Mouse (Mus musculus): Measurements from ENCODE around the gene Gm49378. TPM values are rescaled to one million over a fixed set of nuclear protein-coding genes. Genes with fewer than 3 reads are reported as not detected.

Gm49378 gene
- polyA plus RNA-seq, 1 experiment from 2014 or later, result 2.4 TPM

DNA sequence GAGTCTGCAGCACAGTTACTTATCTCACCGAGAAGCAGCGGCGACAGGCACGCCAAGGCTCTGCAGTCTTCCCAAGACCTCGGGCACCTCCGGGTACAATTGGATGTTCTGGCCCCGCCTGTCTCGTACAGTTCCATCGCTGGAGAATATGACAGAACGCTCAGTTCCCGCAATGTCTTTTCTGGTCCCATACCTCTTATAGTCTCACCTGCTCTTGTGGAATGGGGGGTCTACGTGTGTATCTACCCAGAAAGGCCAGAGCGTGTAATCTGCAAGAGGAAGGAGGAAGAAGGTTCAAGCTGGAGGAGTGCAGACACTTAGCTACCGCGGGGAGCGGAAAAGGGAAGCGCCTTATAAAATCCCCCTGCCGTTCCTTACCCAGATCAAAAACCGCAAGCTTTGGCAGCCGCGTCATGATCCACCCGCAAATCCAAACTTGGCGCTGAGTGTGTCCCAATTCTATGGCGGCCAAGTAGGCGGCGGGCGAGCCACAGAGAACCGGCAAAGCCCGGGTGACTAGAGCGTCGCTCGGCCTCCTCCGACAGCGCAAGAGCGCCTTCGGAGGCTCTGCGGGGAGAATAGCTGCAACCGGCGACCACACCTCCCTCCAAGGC lies 22.4 kb upstream of the Gm49378 start, which contains the start of gene Mdp1:
Gene Mdp1, minus strand, starts transcription at position 549 of the 614 bp plus-strand sequence.
- ATAC-seq, result peak; percentile 96
- Histone ChIP-seq H3K4me2 (ENCODE audit: low read length) (peak within 1 kb of the TSS; percentile 67), H3K9ac (ENCODE audit: low read depth, low read length) (peak within 1 kb of the TSS; percentile 64), H3K27me3 (ENCODE audit: control insufficient read depth, insufficient read depth, low read depth, low read length) (no peaks in the 10 kb centered on the region), H3K36me3 (ENCODE audit: control insufficient read depth, insufficient read depth, low read length) (peaks cover 14% of the 10 kb centered on the region), H3K4me3 (ENCODE audit: low read depth, low read length) (peak within 1 kb of the TSS; percentile 52), H3K27ac (ENCODE audit: low read length) (peak within 1 kb of the TSS; percentile 60), H3K9me3 (replicated peaks; ENCODE audit: control insufficient read depth, low read length, poor library complexity, severe bottlenecking) (no peaks in the 10 kb centered on the region), H3K4me1 (ENCODE audit: control insufficient read depth, insufficient read depth, low read length) (peaks cover 10% of the 10 kb centered on the region)
- WGBS, result under 1% methylated on average over 38 of the region's 39 CpGs

- WGBS, result 93% methylated on average over 5 of the region's 5 CpGs
Measured at GRCm38 (mm10) chr14:55658011-55658410, 20.3 kb upstream of the Gm49378 start.

GRCm38 (mm10) chr14:55656935-55657334 lies 19.2 kb upstream of the Gm49378 start:
- Histone ChIP-seq H3K9ac (ENCODE audit: low read depth, low read length) (no peak overlapping the region), H3K4me3 (ENCODE audit: low read depth, low read length) (no peak overlapping the region), H3K27ac (ENCODE audit: low read length) (no peak overlapping the region), H3K4me2 (ENCODE audit: low read length) (no peak overlapping the region), H3K27me3 (ENCODE audit: control insufficient read depth, insufficient read depth, low read depth, low read length) (no peaks in the 10 kb centered on the region), H3K36me3 (ENCODE audit: control insufficient read depth, insufficient read depth, low read length) (peaks cover 6% of the 10 kb centered on the region), H3K9me3 (replicated peaks; ENCODE audit: control insufficient read depth, low read length, poor library complexity, severe bottlenecking) (no peaks in the 10 kb centered on the region), H3K4me1 (ENCODE audit: control insufficient read depth, insufficient read depth, low read length) (peaks cover 10% of the 10 kb centered on the region)
- 87% methylated on average over 3 of the region's 3 CpGs for WGBS
- ATAC-seq, result no peak

More at GRCm38 (mm10) chr14:55658011-55658410, 20.3 kb upstream of the Gm49378 start:
- H3K27ac ChIP-seq (ENCODE audit: low read length), result no peak overlapping the region
- H3K4me2 ChIP-seq (ENCODE audit: low read length), result no peak overlapping the region
- H3K9ac ChIP-seq (ENCODE audit: low read depth, low read length), result no peak overlapping the region
- no peaks in the 10 kb centered on the region for H3K9me3 ChIP-seq (replicated peaks; ENCODE audit: control insufficient read depth, low read length, poor library complexity, severe bottlenecking)
- peaks cover 9% of the 10 kb centered on the region for H3K36me3 ChIP-seq (ENCODE audit: control insufficient read depth, insufficient read depth, low read length)
- no peaks in the 10 kb centered on the region for H3K27me3 ChIP-seq (ENCODE audit: control insufficient read depth, insufficient read depth, low read depth, low read length)
- H3K4me1 ChIP-seq (ENCODE audit: control insufficient read depth, insufficient read depth, low read length), result peaks cover 10% of the 10 kb centered on the region
- no peak overlapping the region for H3K4me3 ChIP-seq (ENCODE audit: low read depth, low read length)
- ATAC-seq, result no peak

DNA sequence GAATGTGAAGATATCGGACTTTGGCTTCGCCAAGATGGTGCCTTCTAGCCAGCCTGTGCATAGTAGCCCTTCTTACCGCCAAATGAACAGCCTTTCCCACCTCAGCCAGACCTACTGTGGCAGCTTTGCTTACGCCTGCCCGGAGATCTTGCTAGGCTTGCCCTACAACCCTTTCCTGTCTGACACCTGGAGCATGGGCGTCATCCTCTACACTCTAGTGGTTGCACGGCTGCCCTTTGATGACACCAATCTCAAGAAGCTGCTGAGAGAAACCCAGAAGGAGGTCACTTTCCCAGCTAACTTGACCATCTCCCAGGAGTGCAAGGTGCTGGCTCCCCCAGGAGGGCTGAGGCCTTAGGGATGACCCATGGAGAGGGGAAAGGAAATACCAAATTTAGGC lies 13.8 kb upstream of the Gm49378 start:
- Histone ChIP-seq H3K4me2 (ENCODE audit: low read length) (no peak overlapping the region), H3K36me3 (ENCODE audit: control insufficient read depth, insufficient read depth, low read length) (no peaks in the 10 kb centered on the region), H3K4me1 (ENCODE audit: control insufficient read depth, insufficient read depth, low read length) (no peaks in the 10 kb centered on the region), H3K9ac (ENCODE audit: low read depth, low read length) (no peak overlapping the region), H3K27ac (ENCODE audit: low read length) (no peak overlapping the region), H3K27me3 (ENCODE audit: control insufficient read depth, insufficient read depth, low read depth, low read length) (no peaks in the 10 kb centered on the region), H3K4me3 (ENCODE audit: low read depth, low read length) (no peak overlapping the region), H3K9me3 (replicated peaks; ENCODE audit: control insufficient read depth, low read length, poor library complexity, severe bottlenecking) (no peaks in the 10 kb centered on the region)
- 89% methylated on average over 7 of the region's 7 CpGs for WGBS
- no peak for ATAC-seq

- H3K36me3 ChIP-seq (ENCODE audit: control insufficient read depth, insufficient read depth, low read length), result no peaks in the 10 kb centered on the region
- 96% methylated on average over 2 of the region's 2 CpGs for whole genome bisulfite sequencing
- no peak within 1 kb of the TSS for H3K4me2 ChIP-seq (ENCODE audit: low read length)
- H3K9me3 ChIP-seq (replicated peaks; ENCODE audit: control insufficient read depth, low read length, poor library complexity, severe bottlenecking), result no peaks in the 10 kb centered on the region
- no peak within 1 kb of the TSS for H3K4me3 ChIP-seq (ENCODE audit: low read depth, low read length)
- no peaks in the 10 kb centered on the region for H3K27me3 ChIP-seq (ENCODE audit: control insufficient read depth, insufficient read depth, low read depth, low read length)
- H3K9ac ChIP-seq (ENCODE audit: low read depth, low read length), result no peak within 1 kb of the TSS
- H3K27ac ChIP-seq (ENCODE audit: low read length), result no peak within 1 kb of the TSS
- no peak for ATAC-seq
- peaks cover 1% of the 10 kb centered on the region; the same call in 1 of the 2 replicates for H3K4me1 ChIP-seq (ENCODE audit: control insufficient read depth, insufficient read depth, low read length)
Measured at GRCm38 (mm10) chr14:55649884-55650283, 12.2 kb upstream of the Gm49378 start, which contains the start of gene Tssk4. Gene Tssk4 (plus strand): TSS chr14:55650184.

- peaks cover 16% of the 10 kb centered on the region for H3K4me1 ChIP-seq (ENCODE audit: control insufficient read depth, insufficient read depth, low read length)
- H3K9ac ChIP-seq (ENCODE audit: low read depth, low read length), result peak overlapping the region; percentile 92
- no peaks in the 10 kb centered on the region for H3K9me3 ChIP-seq (replicated peaks; ENCODE audit: control insufficient read depth, low read length, poor library complexity, severe bottlenecking)
- peak overlapping the region; percentile 68 for H3K4me3 ChIP-seq (ENCODE audit: low read depth, low read length)
- ATAC-seq, result no peak
- no peaks in the 10 kb centered on the region for H3K27me3 ChIP-seq (ENCODE audit: control insufficient read depth, insufficient read depth, low read depth, low read length)
- H3K4me2 ChIP-seq (ENCODE audit: low read length), result peak overlapping the region; percentile 92
- 33% methylated on average over 17 of the region's 17 CpGs for WGBS
- no peak overlapping the region for H3K27ac ChIP-seq (ENCODE audit: low read length)
- H3K36me3 ChIP-seq (ENCODE audit: control insufficient read depth, insufficient read depth, low read length), result peaks cover 8% of the 10 kb centered on the region
Measured at GRCm38 (mm10) chr14:55644261-55644888, 6.7 kb upstream of the Gm49378 start.

DNA sequence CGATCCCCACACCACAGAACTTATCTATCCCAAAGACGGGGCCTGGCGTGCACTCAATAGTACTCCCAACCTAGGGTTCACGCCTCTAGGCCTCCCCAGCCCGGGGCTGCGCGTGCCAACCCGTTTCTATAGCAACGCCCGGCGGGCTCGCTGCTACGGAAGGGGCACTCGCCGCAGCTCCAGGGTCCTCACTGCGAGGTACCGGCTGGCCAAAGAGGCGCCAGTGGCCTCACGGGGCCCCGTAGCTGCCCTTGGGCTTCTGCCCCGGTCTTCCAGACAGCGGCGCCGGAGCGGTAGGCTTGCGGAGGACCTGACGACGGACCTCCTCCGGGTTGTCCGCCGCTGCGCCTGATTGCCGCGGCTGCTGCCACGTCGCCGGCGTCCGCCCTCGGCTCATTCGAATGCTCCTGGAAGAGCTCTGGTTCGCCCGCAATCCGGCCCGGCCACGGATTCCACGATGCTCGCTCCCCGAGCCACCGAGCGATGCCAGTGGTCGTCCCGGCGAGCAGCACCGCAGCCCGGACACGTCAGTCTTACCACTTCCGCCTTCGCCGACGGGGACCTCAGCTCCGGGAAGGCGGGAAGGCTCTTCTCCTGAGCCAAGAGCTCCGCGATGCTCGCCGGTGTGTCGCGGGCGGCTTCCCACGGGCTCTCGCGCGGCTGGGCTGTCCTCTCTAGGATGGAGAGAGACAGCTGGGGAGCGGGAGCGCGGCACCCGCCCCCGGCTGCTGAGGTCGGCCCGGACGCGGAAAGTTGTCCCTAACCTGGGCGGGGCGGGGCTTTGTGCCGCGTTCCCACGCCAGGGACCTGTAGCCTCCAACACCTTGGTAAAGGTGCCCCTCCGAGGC lies 5.6 kb upstream of the Gm49378 start, which contains the start of gene Tm9sf1:
Gene Tm9sf1, minus strand, starts transcription at position 747 of the 848 bp plus-strand sequence.
- Histone ChIP-seq H3K4me1 (ENCODE audit: control insufficient read depth, insufficient read depth, low read length) (peaks cover 16% of the 10 kb centered on the region), H3K4me2 (ENCODE audit: low read length) (peak within 1 kb of the TSS; percentile 92), H3K9me3 (replicated peaks; ENCODE audit: control insufficient read depth, low read length, poor library complexity, severe bottlenecking) (no peaks in the 10 kb centered on the region), H3K27me3 (ENCODE audit: control insufficient read depth, insufficient read depth, low read depth, low read length) (no peaks in the 10 kb centered on the region), H3K36me3 (ENCODE audit: control insufficient read depth, insufficient read depth, low read length) (peaks cover 8% of the 10 kb centered on the region), H3K4me3 (ENCODE audit: low read depth, low read length) (peak within 1 kb of the TSS; percentile 68), H3K27ac (ENCODE audit: low read length) (peak within 1 kb of the TSS; percentile 96), H3K9ac (ENCODE audit: low read depth, low read length) (peak within 1 kb of the TSS; percentile 92)
- under 1% methylated on average over 76 of the region's 89 CpGs for WGBS
- peak; percentile 91 for ATAC-seq

GRCm38 (mm10) chr14:55642679-55643059 lies 5.0 kb upstream of the Gm49378 start:
- Histone ChIP-seq H3K4me2 (ENCODE audit: low read length) (peak overlapping the region; percentile 92), H3K9ac (ENCODE audit: low read depth, low read length) (peak overlapping the region; percentile 92), H3K27me3 (ENCODE audit: control insufficient read depth, insufficient read depth, low read depth, low read length) (no peaks in the 10 kb centered on the region), H3K36me3 (ENCODE audit: control insufficient read depth, insufficient read depth, low read length) (peaks cover 8% of the 10 kb centered on the region), H3K4me3 (ENCODE audit: low read depth, low read length) (peak overlapping the region; percentile 68), H3K27ac (ENCODE audit: low read length) (peak overlapping the region; percentile 96), H3K4me1 (ENCODE audit: control insufficient read depth, insufficient read depth, low read length) (peaks cover 16% of the 10 kb centered on the region), H3K9me3 (replicated peaks; ENCODE audit: control insufficient read depth, low read length, poor library complexity, severe bottlenecking) (no peaks in the 10 kb centered on the region)
- ATAC-seq, result peak; percentile 58
- WGBS, result 24% methylated on average over 8 of the region's 8 CpGs

All from midbrain, embryonic 16.5 days (tissue).